Mouse (Mus musculus) neural tube, embryonic 12.5 days (tissue): ENCODE results near the gene 4921517D22Rik. TPM values are rescaled to one million over a fixed set of nuclear protein-coding genes. Genes with fewer than 3 reads are reported as not detected.
A peak's percentile ranks its signal among the peaks of the same experiment; 100 is the strongest.
"Not testable (repeated sequence)": the region's sequence is repeated elsewhere in the genome, so short reads cannot be mapped to it uniquely, and the experiment has no call there.

Experiments used
- ATAC-seq: fragments of 200-750 bp; cut with Nextera tagmentation; 2 replicates; pipeline ENCODE4 v1.8.0; 2017; ENCODE audit warnings: low read depth, mild to moderate bottlenecking, moderate TSS enrichment, moderate library complexity; ENCODE audit not compliant: low FRiP score
- H3K27ac ChIP-seq: fragments of 300-500 bp; sonication (generic); 2 replicates; pipeline ENCODE4 v1.5.1; 2016
- H3K27me3 ChIP-seq: fragments of 300-500 bp; sonication (generic); replicated peaks from 2 replicates; pipeline ENCODE4 v1.6.1; 2016; ENCODE audit warnings: mild to moderate bottlenecking
- H3K36me3 ChIP-seq: fragments of 300-500 bp; sonication (generic); 2 replicates; pipeline ENCODE4 v1.6.1; 2016; ENCODE audit warnings: mild to moderate bottlenecking
- H3K4me1 ChIP-seq: fragments of 300-500 bp; sonication (generic); 2 replicates; pipeline ENCODE4 v1.6.1; 2016
- H3K4me2 ChIP-seq: fragments of 300-500 bp; sonication (generic); replicated peaks from 2 replicates; pipeline ENCODE4 v1.6.1; 2016; ENCODE audit warnings: mild to moderate bottlenecking
- H3K4me3 ChIP-seq: fragments of 300-500 bp; sonication (generic); 2 replicates; pipeline ENCODE4 v1.5.1; 2016
- H3K9ac ChIP-seq: fragments of 300-500 bp; sonication (generic); 2 replicates; pipeline ENCODE4 v1.6.1; 2016; ENCODE audit warnings: mild to moderate bottlenecking
- H3K9me3 ChIP-seq: fragments of 300-500 bp; sonication (generic); 2 replicates; pipeline ENCODE4 v1.6.1; 2016; ENCODE audit warnings: mild to moderate bottlenecking
- whole genome bisulfite sequencing: fragments of 180-500 bp; shearing (Covaris S2); methylation state at CpG from one replicate; pipeline ENCODE4 v1.1.7; 2016; 5-methylcytosine and 5-hydroxymethylcytosine counted together
- polyA plus RNA-seq: library from polyadenylated mRNA; unstranded; fragments of >200 nt; fragmentation: Nextera tagmentation; extraction: Ambion mirVana; gene quantifications from 2 replicates; pipeline ENCODE4 v1.2.1, GENCODE M21; 2016

4921517D22Rik gene
- polyA plus RNA-seq = not detected in 2 replicates

GRCm38 (mm10) chr13:59694008-59694407, at the start of gene 4921517D22Rik:
Gene 4921517D22Rik (minus strand): TSS chr13:59694108.
- 0 out of 2 replicates have a peak, but pooled peaks cover 4% of the 10 kb centered on the region for H3K9me3 ChIP-seq
- no peak within 1 kb of the TSS for H3K4me3 ChIP-seq
- no peak within 1 kb of the TSS for H3K27ac ChIP-seq
- H3K27me3 ChIP-seq = no peaks in the 10 kb centered on the region
- 90% methylated on average over 3 of the region's 3 CpGs for WGBS
- H3K36me3 ChIP-seq = no peaks in the 10 kb centered on the region
- H3K4me1 ChIP-seq = peaks cover 2% of the 10 kb centered on the region; the same call in 1 of the 2 replicates
- H3K4me2 ChIP-seq = no peak within 1 kb of the TSS
- no peak for ATAC-seq
- no peak within 1 kb of the TSS for H3K9ac ChIP-seq

- Histone ChIP-seq H3K4me2 (no peak overlapping the region), H3K4me1 (no peaks in the 10 kb centered on the region), H3K9ac (no peak overlapping the region), H3K36me3 (no peaks in the 10 kb centered on the region), H3K9me3 (no peaks in the 10 kb centered on the region), H3K4me3 (no peak overlapping the region), H3K27me3 (no peaks in the 10 kb centered on the region), H3K27ac (no peak overlapping the region)
- no peak for ATAC-seq
- 83% methylated on average over 10 of the region's 10 CpGs for WGBS
Measured at GRCm38 (mm10) chr13:59741697-59742096, 47.8 kb upstream of the 4921517D22Rik start.

- no peaks in the 10 kb centered on the region for H3K4me1 ChIP-seq
- H3K9me3 ChIP-seq = no peaks in the 10 kb centered on the region
- no peak overlapping the region for H3K9ac ChIP-seq
- no peak for ATAC-seq
- H3K4me2 ChIP-seq = no peak overlapping the region
- no peaks in the 10 kb centered on the region for H3K27me3 ChIP-seq
- no peak overlapping the region for H3K4me3 ChIP-seq
- 95% methylated on average over 11 of the region's 11 CpGs for WGBS
- H3K36me3 ChIP-seq = no peaks in the 10 kb centered on the region
- H3K27ac ChIP-seq = no peak overlapping the region
Measured at GRCm38 (mm10) chr13:59741096-59741495, 47.2 kb upstream of the 4921517D22Rik start.

- ATAC-seq = no peak
- Histone ChIP-seq H3K9ac (no peak overlapping the region), H3K36me3 (no peaks in the 10 kb centered on the region), H3K27ac (no peak overlapping the region), H3K4me2 (no peak overlapping the region), H3K9me3 (no peaks in the 10 kb centered on the region), H3K4me3 (no peak overlapping the region), H3K4me1 (peaks cover 4% of the 10 kb centered on the region; the same call in 1 of the 2 replicates), H3K27me3 (no peaks in the 10 kb centered on the region)
- WGBS = 88% methylated on average over 4 of the region's 4 CpGs
Measured at GRCm38 (mm10) chr13:59739397-59739796, 45.5 kb upstream of the 4921517D22Rik start.

- no peaks in the 10 kb centered on the region for H3K36me3 ChIP-seq
- no peak overlapping the region for H3K27ac ChIP-seq
- H3K4me2 ChIP-seq = no peak overlapping the region
- no peaks in the 10 kb centered on the region for H3K27me3 ChIP-seq
- no peak overlapping the region for H3K4me3 ChIP-seq
- H3K4me1 ChIP-seq = peaks cover 4% of the 10 kb centered on the region; the same call in 1 of the 2 replicates
- ATAC-seq = no peak
- 80% methylated on average over 2 of the region's 2 CpGs for WGBS
- no peak overlapping the region for H3K9ac ChIP-seq
- no peaks in the 10 kb centered on the region for H3K9me3 ChIP-seq
Measured at GRCm38 (mm10) chr13:59738455-59738854, 44.5 kb upstream of the 4921517D22Rik start.

- WGBS = 43% methylated on average over 3 of the region's 3 CpGs
- ATAC-seq = no peak
- no peak overlapping the region for H3K9ac ChIP-seq
Measured at GRCm38 (mm10) chr13:59735190-59735589, 41.3 kb upstream of the 4921517D22Rik start.

GRCm38 (mm10) chr13:59734347-59734746, 40.4 kb upstream of the 4921517D22Rik start:
- not testable (repeated sequence) for H3K9me3 ChIP-seq, H3K27me3 ChIP-seq, H3K4me3 ChIP-seq, H3K36me3 ChIP-seq, H3K4me1 ChIP-seq, H3K27ac ChIP-seq, H3K4me2 ChIP-seq, ATAC-seq, H3K9ac ChIP-seq
- 45% methylated on average over 6 of the region's 6 CpGs for WGBS

More at GRCm38 (mm10) chr13:59735190-59735589, 41.3 kb upstream of the 4921517D22Rik start:
- Histone ChIP-seq H3K27me3 (no peaks in the 10 kb centered on the region), H3K4me1 (peaks cover 4% of the 10 kb centered on the region; the same call in 1 of the 2 replicates), H3K9me3 (no peaks in the 10 kb centered on the region), H3K36me3 (no peaks in the 10 kb centered on the region), H3K4me2 (no peak overlapping the region), H3K4me3 (no peak overlapping the region), H3K27ac (no peak overlapping the region)

- 89% methylated on average over 4 of the region's 4 CpGs for WGBS
Measured at GRCm38 (mm10) chr13:59733936-59734335, 40.0 kb upstream of the 4921517D22Rik start.

GRCm38 (mm10) chr13:59731652-59732051, 37.7 kb upstream of the 4921517D22Rik start, which contains the start of gene Spata31d1d:
Gene Spata31d1d (minus strand): TSS chr13:59731752.
- Histone ChIP-seq H3K4me2 (no peak within 1 kb of the TSS), H3K4me1 (peaks cover 4% of the 10 kb centered on the region), H3K9me3 (no peaks in the 10 kb centered on the region), H3K9ac (no peak within 1 kb of the TSS), H3K4me3 (no peak within 1 kb of the TSS), H3K27ac (no peak within 1 kb of the TSS), H3K36me3 (no peaks in the 10 kb centered on the region), H3K27me3 (no peaks in the 10 kb centered on the region)
- 47% methylated on average over 7 of the region's 7 CpGs for WGBS
- no peak for ATAC-seq

More at GRCm38 (mm10) chr13:59733936-59734335, 40.0 kb upstream of the 4921517D22Rik start:
- no peak for ATAC-seq
- Histone ChIP-seq H3K4me1 (peaks cover 4% of the 10 kb centered on the region; the same call in 1 of the 2 replicates), H3K36me3 (no peaks in the 10 kb centered on the region), H3K4me3 (no peak overlapping the region), H3K9me3 (no peaks in the 10 kb centered on the region), H3K27ac (no peak overlapping the region), H3K27me3 (no peaks in the 10 kb centered on the region), H3K4me2 (no peak overlapping the region), H3K9ac (no peak overlapping the region)

GRCm38 (mm10) chr13:59728378-59729093, 34.6 kb upstream of the 4921517D22Rik start:
- Histone ChIP-seq H3K4me3 (no peak overlapping the region), H3K27ac (no peak overlapping the region), H3K36me3 (no peaks in the 10 kb centered on the region), H3K4me2 (no peak overlapping the region), H3K9me3 (no peaks in the 10 kb centered on the region), H3K27me3 (no peaks in the 10 kb centered on the region; the same call in 1 of the 2 replicates), H3K4me1 (peaks cover 6% of the 10 kb centered on the region; the same call in 1 of the 2 replicates), H3K9ac (no peak overlapping the region)
- ATAC-seq = peak; percentile 80
- WGBS = 29% methylated on average over 7 of the region's 7 CpGs

- no peak overlapping the region for H3K4me3 ChIP-seq
- no peaks in the 10 kb centered on the region; the same call in 1 of the 2 replicates for H3K27me3 ChIP-seq
- WGBS = 37% methylated on average over 29 of the region's 29 CpGs
- H3K36me3 ChIP-seq = no peaks in the 10 kb centered on the region
- no peaks in the 10 kb centered on the region for H3K9me3 ChIP-seq
- peak overlapping the region; percentile 45 for H3K4me2 ChIP-seq
- no peak for ATAC-seq
- H3K4me1 ChIP-seq = peaks cover 6% of the 10 kb centered on the region; the same call in 1 of the 2 replicates
- H3K27ac ChIP-seq = no peak overlapping the region
- no peak overlapping the region for H3K9ac ChIP-seq
Measured at GRCm38 (mm10) chr13:59726139-59726867, 32.4 kb upstream of the 4921517D22Rik start.

- H3K27me3 ChIP-seq, H3K36me3 ChIP-seq, H3K4me3 ChIP-seq, H3K27ac ChIP-seq, H3K9ac ChIP-seq, H3K9me3 ChIP-seq, H3K4me1 ChIP-seq, ATAC-seq, H3K4me2 ChIP-seq: not testable (repeated sequence)
- WGBS = 84% methylated on average over 1 of the region's 1 CpGs
Measured at GRCm38 (mm10) chr13:59722089-59722488, 28.2 kb upstream of the 4921517D22Rik start.
